Mouse (Mus musculus) liver, postnatal 0 days (tissue): ENCODE data around the gene 2610002M06Rik.

Source experiments
- CTCF ChIP-seq: sonication (generic); IDR thresholded peaks from 2 replicates; pipeline ENCODE4 v1.5.1; 2016; ENCODE audit warnings: antibody characterized with exemption, low read depth
- EP300 ChIP-seq: IDR thresholded peaks from 2 replicates; pipeline ENCODE4 v1.6.1; 2016; ENCODE audit warnings: antibody characterized with exemption, low read depth, mild to moderate bottlenecking

GRCm38 (mm10) chrX:107816726-107817125 is 592 bp upstream of the 2610002M06Rik start:
- TF ChIP-seq CTCF (no peak), EP300 (no peak)
